Mouse (Mus musculus) brain, embryonic 14.5 days (tissue): ENCODE measurements around the gene Gnb3. TPM values are rescaled to one million over a fixed set of nuclear protein-coding genes. Genes with fewer than 3 reads are reported as not detected.
A peak's percentile ranks its signal among the peaks of the same experiment; 100 is the strongest.
"Not testable (repeated sequence)": the region's sequence is repeated elsewhere in the genome, so short reads cannot be mapped to it uniquely, and the experiment has no call there.

Source experiments
- DNase-seq: peaks from one replicate; pipeline ENCODE4 v3.0.0-alpha.2; 2011; ENCODE audit warnings: low read depth
- CTCF ChIP-seq: fragments of 200-500 bp; IDR thresholded peaks from 2 replicates; pipeline ENCODE4 v1.5.1; 2012; ENCODE audit warnings: inconsistent platforms, mild to moderate bottlenecking, moderate library complexity, borderline replicate concordance; ENCODE audit not compliant: insufficient read depth, insufficient read length; ENCODE audit errors: extremely low read depth
- POLR2A ChIP-seq: fragments of 200-500 bp; IDR thresholded peaks from 2 replicates; pipeline ENCODE4 v1.6.1; 2012; ENCODE audit warnings: mild to moderate bottlenecking, inconsistent platforms, borderline replicate concordance; ENCODE audit not compliant: poor library complexity, insufficient read depth, insufficient read length, severe bottlenecking; ENCODE audit errors: extremely low read depth
- polyA plus RNA-seq: library from polyadenylated mRNA; depleted of rRNA; stranded (reverse); fragments of >200 nt; gene quantifications from 2 replicates; pipeline ENCODE4 v1.2.3, GENCODE M21; 2012

Gene Gnb3
- polyA plus RNA-seq, 1 experiment: 1.9 TPM

DNA sequence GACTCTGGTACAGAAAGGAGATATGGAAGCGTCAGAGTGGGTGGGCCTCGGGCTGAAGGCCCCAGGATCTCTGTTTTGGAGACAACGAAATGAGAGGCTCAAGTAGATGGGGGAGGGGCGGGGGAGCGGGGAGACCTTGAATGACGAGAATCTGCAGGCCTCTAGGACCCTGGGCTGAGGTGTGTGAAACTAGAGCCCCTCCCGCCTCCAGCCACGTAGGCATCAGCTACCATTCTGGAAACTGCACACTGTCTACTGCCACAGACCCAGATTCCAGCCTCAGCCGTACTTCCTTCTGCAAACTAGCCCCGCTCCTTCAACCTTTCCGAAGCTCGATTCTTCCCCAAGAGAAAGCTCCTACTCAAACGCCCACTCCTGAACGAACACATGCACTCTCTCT is 16.2 kb upstream of the Gnb3 start:
- no peak for TF ChIP-seq CTCF
- no peak for TF ChIP-seq POLR2A

DNA sequence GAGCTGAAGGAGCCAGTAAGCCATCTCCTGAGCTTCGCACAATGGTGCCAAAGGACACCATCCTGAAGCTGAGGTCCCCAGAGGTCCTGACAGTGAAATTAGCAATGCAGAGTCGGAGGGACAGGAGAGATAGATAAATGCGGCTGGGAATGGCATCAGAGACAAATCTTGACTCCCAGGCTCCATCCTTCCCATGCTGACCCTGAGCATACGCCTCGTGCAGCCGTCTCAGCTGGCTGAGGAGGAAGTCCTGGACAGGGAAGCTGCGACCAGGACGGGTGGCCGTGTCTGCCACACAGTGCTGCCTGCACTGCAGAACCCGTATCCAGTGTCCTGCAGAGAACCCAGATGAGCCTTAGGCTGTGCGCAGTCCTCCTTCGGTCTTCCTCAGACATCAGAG is 14.6 kb upstream of the Gnb3 start:
- no peak for DNase-seq
- TF ChIP-seq POLR2A (no peak), CTCF (no peak)

More for the DNA sequence above, 16.2 kb upstream of the Gnb3 start:
- DNase-seq: peak; percentile 87

DNA sequence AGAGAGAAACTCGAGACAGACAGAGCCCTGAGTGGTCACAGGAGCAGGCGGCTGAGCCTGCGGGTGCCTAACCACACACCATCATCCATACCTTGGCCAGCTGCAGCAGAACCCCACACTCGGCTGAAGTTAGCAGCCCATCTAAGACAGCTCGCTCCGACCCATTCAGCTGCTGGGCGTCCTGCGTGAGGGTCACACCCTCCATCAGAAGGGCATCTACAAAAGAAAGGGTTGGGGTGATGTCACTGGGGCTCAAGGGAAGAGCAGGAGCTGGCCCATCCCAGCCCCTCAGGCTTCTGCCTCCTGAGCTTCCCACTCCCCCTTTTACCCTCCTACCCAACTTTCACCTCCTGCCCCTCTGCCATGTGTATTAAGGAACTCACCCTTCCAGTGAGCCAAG is 10.5 kb upstream of the Gnb3 start:
- no peak for DNase-seq
- TF ChIP-seq CTCF (no peak), POLR2A (no peak)

DNA sequence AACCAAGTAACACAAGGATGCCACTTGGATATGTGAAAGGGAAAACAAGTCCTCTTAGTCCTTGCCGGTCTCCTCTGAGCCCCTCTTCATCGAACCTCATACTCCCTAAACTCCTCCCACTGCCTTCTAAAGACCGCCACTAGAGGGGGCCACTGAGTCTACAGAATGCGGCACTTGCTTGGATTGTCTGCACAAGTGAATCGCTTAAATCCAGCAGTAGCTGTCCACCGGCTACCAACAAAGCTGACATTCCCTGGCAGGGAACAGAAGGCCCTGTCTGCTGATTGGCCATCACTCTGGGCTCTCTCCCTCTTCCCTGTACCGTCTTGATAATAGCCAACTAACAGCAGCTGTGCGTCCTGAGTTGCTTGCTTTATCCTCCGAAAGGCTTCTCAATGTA is 7.2 kb upstream of the Gnb3 start:
- peak; percentile 97 for DNase-seq
- no peak for TF ChIP-seq POLR2A
- peak; percentile 97 for TF ChIP-seq CTCF

DNA sequence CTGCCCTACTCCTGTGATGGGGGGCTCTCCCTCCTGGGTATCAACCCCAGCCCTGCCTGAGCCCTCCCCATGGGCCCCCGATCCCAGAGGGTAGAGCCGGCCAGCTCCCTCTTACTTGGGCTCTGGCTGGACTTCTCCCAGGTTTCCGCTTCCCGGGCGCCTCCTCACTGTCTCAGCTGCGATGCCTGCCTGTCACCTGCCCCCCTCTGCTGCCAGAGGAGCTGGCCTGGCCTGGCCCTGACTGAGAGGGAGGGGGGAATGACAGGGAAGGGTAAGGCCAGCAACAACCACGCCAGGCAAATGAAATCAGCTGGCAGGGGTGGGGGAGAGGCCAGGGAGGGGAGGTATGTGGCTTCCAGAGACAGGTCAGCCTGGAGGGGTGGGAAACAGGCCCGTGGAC is 270 bp downstream of the Gnb3 start:
- no peak for TF ChIP-seq CTCF
- no peak for TF ChIP-seq POLR2A
- DNase-seq: peak; percentile 30

DNA sequence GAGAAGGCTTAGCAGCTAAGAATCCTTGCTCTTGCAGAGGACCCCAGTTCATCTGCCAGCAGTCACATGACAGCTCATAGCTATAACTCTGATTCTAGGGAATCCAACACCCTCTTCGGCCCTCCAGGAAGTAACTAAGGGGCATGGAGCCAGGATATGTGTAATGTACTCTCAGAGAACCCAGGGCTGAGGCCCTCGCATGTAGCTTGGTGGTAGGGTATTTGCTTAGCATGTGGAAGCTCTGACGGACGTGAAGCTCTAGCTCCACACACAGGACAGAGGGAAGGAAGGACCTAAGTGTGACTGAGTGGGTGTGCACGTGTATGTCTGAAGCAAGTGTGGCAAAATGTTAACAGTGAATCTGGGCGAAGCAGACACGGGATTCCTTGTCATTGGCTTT is 3.7 kb downstream of the Gnb3 start:
- TF ChIP-seq CTCF: no peak
- TF ChIP-seq POLR2A: no peak
- DNase-seq: no peak

DNA sequence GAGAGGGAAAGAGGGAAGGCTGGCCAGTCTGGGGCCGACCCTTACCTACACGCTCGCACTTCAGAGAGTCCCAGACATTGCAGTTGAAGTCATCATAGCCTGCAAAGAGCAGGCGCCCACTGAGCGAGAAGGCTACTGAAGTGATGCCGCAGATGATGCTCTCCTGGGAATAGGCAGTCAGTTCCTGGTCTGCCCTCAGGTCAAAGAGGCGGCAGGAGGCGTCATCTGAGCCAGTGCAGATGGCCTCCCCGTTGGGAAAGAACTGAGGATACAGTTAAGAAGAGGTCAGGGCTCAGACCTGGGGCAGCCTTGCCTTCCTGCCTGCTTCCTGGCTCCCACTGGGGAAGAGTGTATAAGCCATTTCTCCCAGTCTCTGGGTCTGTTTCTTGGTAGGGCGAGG is 4.5 kb downstream of the Gnb3 start:
- DNase-seq: no peak
- TF ChIP-seq CTCF: no peak
- no peak for TF ChIP-seq POLR2A

DNA sequence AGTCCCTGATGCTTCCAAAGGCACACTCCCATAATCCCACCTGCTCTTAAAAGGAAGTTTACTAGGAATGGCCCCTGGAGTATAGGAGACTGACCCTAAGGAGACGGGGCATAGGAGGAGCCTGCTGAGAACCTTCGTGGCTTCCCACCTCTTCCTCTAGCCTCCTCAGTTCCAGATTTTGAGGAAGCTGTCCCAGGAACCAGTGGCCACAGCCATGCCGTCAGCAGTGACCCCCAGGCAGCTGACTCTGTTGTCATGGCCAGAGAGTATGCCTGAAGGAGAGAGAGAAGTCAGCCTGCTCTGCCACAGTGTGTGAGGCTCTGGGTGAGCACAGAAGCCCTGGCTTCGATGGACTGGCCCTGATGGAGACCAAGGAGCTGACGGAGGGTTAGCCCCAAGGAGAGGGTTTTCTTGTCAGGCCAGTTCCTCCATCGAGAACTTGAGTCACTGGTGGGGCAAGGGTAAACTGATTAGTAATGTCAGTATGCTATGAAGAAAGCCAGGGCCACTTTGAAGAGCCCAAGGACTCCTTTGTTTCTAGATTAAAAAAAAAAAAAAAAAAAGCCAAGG is 5.5 kb downstream of the Gnb3 start:
- DNase-seq: no peak
- TF ChIP-seq CTCF: no peak
- TF ChIP-seq POLR2A: no peak

DNA sequence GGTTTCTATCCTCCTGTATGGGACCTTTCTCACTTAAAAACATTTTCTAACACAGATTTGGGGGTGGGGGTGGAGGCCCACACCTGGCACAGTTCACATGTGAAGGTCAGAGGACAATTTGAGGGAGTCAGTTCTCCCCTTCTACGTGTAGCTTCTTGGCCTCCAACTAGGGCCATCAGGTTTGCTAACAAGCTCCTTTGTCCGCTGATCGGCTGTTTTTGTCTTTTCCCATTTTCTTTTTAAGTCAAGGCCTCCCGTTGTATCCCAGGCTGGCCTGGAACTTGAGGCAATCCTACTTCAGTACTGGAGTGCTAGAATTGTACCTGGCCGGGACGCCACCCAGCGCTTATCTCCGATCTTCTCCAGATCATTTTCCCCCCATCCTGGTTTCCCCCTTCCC is 8.4 kb downstream of the Gnb3 start:
- TF ChIP-seq CTCF: no peak
- TF ChIP-seq POLR2A: no peak
- DNase-seq: no peak

DNA sequence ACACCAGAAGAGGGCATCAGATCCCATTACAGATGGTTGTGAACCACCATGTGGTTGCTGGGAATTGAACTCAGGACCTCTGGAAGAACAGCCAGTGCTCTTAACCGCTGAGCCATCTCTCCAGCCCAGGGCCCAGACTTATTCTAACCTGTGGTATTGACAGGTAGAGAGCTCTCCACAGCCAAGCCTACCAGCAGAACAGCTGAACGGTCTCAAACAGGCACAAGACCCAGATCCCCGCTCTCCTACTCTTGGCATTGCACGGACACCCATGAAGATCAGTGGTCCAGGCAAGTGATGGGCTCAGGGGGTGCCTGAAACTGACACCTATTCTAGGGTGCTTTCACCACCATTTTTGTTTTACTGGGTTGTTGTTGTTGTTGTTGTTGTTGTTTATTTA is 8.9 kb downstream of the Gnb3 start:
- not testable (repeated sequence) for DNase-seq

DNA sequence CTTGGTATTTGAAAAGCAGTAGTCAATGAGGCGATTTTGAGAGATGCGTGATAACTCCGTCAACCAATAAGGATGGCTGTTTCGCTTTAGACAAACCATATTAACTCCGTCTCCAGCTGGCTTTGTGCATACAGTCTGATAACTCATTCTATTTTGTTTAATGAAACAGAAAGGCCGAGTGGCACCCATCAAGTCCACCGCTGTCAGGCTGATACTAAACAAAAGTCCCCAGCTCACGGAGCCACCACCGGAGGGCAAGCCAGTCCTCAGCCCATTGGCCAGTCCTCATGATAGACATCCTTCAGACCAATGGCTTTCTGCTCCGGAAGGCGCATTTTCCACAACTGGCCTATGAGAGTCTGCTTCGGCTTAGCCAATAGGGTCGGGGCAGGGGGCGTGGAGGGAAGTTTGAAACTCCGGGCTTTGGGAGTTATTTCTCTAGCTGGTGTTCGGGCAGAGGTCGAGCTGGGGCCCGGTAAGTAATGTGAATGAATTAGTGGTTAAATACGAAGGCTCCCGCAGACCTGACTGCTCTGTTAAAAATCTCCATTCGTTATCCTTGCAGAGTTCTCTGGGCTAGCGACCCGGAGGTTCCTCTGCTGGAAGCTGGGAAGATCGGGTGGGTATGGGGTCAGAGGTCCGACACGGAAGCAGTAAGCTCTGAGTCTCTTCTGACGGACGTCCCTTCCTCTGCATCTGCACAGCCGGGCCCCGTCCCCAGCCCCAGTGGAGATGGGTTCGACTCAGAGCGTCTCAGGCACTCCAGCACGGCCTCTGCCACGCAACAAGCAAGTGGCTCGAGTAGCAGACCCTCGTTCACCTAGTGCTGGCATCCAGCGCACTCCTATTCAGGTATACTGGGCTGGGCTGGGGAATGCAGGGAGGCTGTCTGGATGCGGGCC is 10.0 kb downstream of the Gnb3 start:
- DNase-seq: peak; percentile 99
- TF ChIP-seq POLR2A (no peak), CTCF (peak; percentile 2; the same call in 1 of the 2 replicates)

DNA sequence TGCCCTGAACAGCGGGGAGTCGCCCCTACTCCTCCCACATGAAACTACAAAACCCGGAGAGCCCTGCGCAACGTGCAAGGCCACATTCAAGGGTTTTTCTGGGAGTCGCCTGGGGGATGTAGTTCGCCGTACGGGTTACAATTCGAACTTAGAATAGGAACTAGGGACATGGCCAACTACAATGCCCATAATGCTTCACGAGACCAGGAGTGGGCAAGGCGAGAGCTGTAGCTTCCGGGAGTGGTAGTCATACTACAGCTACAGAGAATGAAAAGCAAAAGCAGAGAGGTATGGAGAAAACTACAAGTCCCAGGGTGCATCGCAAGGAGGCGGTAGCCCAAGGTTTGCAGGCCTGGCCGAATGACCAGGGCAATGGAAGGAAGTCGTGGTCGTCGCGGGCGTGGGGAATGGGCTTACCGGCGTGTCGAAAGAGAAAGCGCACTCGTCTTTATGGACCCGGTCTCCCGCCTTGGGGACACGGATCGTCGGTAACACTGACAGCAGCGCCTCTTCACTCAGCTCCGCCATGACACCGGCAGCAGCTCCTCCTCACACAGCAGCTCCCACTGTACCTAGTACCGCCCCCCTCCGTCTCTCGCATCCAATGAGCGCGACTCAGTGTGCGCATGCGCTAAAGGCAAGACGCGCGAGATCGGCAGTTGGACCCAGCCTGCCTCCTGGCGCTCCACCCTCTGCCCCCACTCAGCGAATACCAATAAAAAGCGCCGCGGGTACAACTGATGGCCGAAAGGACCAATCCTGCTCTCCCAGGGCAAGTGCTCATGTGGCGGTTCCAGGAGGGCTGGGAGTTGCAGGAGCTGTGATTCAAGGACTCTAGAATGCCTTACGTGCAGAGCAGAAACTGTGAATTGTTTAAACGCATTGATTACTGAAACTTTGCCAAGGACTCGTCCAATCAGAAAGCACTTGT is 10.9 kb downstream of the Gnb3 start, which contains the start of the genes Usp5 and Cdca3:
Gene Usp5, minus strand, starts transcription at position 617 of the 931 bp plus-strand sequence.
Gene Cdca3, plus strand, starts transcription at position 680 of the 931 bp plus-strand sequence.
- DNase-seq: peak; percentile 100
- TF ChIP-seq CTCF (0 out of 2 replicates have a peak, but pooled peaks have one; percentile 8), POLR2A (peak; percentile 84; the same call in 1 of the 2 replicates)
